Mouse (Mus musculus) layer of hippocampus, adult 8-10 months (tissue): ENCODE measurements at regions not wholly inside any gene's neighbourhood (a gene's known extent, or its start where the extent isn't known, plus 50 kb on each side); places are given as distances from the start of the nearest gene placed in this dataset.

Experiments used
- DNase-seq, 2 experiments: peaks; one replicate each; pipeline ENCODE4 v3.0.0; 2022; ENCODE audit warnings: low spot score in 2 of 2

DNA sequence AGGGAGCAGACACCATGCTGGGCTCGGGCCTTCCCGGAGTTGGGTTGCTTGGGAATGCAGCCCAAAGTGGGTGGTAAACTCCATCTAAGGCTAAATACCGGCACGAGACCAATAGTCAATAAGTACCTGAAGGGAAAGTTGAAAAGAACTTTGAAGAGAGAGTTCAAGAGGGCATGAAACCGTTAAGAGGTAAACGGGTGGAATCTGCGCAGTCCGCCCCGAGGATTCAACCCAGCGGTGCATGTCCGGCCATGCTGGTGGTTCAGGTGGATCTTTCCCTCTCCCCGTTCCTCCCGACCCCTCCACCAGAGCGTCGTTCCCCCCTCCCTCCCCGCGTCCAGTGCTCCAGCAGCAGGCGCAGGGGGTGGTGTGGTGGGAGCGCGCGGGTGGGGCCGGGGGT is 179.1 kb upstream of the Arhgef26 start:
- no peak for DNase-seq

DNA sequence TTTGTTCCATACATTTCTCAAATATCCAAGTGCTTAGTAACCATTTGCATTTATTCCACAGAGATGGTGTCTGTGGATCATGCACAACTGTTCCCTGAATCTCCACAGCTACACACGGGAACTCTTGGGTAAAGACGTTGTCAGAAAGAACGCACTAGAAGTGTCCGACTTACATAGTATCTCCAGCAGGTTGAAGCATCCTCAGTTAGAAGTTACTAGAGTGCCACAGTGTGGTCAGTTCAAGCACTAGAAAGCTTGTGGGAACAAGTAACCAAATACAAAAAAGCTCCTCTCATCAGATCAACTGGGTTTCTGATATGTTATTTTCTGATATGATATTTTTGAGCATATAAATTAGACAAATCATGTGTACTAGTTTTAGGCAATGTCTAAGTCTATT is 167.5 kb upstream of the Arhgef26 start:
- peak in 1 of 2 experiments; percentile 28 for DNase-seq

DNA sequence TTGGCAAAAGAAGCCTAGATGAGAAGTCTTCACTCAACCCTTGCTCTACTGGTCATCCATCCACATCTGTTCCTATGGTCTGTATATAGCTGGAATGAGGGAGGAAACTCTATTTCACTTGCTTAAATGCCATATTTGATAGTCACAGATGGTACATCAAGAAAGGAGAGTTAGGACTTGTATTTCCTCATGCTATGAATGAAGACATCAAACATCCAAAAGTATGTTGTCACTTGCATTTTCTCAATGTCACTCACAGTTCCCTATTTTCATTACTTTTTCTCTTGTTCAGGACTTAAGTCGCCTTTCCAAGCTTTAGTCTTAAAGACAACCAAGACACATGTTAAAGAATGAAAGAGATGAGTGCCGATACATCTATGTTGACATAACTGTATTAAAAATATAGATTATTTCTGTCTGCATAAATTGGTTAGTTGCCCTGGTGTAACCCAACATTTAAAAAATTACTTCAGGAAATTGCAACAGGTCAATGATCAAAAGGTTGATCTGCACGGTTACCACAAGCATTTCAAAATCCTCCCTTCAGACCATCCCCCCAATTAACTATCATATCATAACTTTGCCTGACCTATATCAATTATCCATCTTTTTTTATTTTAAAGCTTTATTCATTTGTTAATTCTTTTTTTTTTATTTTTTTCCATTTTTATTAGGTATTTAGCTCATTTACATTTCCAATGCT is 150.2 kb upstream of the Arhgef26 start:
- no peak for DNase-seq

DNA sequence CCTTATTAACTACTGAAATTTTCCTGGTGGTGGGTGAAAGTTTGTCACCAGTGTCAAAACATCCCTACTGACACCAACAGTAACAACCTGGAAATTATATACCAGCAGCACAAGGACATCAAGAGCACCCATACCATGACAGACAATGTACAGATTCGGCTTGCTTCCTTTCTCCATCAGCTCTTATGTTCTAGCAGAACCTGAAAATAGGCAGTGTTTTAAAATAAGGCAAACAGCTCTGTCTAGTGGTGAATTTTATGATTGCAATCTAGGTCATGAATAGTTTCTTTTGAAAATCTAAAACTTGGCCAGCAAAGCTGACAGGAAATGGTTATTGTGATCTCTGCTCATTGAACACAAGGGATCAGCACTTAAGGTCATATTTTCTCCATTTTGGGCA is 145.7 kb upstream of the Arhgef26 start:
- DNase-seq = no peak

DNA sequence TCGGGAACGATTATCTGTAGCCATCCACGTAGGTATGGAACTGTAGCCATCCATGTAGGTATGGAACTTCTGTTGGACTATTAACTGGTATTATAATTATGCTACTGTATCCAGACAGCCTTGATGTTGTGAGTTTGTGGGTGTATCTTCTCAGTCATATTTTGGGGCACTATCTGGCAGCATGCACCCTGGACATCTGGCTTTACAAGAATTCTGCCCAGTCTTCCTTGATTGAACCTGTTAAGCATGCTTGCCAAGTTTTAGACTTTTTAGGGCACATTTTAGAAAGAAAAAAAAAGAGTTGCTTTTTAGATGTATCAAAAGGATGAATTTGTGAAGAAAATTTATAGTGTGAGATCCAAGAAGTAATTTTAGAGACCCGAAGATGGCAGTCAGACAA is 143.7 kb upstream of the Arhgef26 start:
- DNase-seq = no peak

DNA sequence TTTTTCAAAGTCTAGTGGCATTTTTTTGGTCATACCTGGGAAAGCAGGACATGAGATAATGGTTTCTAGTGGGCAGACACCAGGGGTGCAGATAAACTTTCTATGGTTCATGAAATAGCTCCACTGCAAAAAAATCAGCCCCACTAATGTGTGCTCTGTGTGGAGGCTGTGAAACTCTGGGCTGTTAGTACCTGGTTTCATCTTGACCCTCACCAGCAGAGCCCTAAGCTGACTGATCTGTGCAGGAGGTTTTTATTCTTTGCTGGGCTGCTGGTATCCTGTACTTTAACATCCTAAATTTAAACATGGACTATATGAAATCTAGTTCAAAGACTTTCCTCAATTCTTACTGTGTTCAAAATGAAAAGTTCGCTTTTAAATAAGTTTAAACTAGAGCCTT is 141.5 kb upstream of the Arhgef26 start:
- DNase-seq = no peak

DNA sequence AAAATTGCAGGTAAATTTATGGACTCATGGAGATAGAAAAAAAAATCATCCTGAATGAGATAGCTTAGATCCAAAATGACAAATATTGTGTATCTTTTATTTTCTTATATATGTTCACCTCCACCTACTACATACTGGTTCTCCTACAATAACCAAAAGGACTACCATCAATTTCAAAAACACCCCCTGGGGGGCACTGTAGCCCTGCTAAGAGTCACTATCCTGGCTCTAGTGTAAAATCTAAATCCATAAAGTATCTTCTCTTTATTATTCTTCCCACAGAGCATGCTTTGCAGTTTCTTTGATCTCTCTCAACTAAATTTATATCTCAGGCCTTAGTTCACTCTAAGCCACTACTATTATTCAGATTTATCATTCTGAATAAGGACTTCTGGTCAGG is 122.3 kb upstream of the Arhgef26 start:
- DNase-seq = peak; percentile 32 to 72

DNA sequence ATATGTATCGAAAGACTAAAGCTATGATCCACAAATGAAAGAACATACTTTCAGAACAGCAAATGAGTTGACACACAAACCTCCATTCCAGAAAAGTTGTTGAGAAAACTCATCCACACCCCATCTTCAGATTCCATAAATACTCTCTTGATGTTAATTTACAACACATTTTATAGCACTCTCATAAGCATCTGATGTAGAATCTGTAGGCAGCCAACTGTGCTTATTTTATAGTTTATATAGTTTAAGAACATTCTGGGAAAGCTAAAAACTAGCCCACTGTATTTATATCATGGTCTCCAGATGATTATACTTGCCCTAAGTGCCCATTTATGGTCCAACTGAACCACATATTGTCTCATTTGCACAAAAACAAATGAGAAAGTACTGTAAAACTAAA is 120.8 kb upstream of the Arhgef26 start:
- no peak for DNase-seq

DNA sequence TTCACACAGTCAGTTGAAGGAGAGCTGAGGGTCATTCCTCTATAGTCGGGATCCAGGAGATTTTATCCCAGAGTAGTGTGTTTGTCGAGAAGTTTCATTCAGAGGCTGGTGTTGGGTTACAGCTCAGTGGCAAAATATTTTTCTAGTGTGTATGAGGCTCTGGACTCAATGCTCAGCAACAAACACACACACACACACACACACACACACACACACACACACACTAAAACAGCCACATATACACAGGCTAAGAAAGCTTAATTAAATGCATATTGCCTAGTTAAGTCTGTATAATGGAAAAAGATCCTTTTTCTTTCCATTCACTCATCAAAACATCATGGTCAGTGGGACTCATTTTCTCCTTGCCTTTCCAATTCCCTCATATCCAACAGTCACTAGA is 110.4 kb upstream of the Arhgef26 start:
- no peak for DNase-seq

DNA sequence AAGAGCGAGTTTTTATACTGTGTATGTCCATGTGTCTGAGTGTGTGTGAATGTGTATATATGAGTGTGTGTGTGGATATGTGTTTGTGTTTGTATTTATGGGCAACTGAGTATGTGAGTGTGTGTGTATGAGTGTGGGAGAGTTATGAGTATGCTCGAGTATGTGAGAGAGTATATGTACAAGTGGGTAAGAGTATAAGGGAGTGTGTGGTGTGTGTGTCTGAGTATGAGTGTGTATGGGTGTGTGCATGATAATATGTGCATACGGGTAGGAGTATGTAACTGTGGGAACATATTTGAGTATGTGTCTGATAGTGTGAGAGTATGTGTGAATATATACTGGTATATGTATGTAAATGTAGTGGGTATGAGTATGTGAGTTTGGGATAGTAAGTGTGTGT is 110.0 kb upstream of the Arhgef26 start:
- no peak for DNase-seq

DNA sequence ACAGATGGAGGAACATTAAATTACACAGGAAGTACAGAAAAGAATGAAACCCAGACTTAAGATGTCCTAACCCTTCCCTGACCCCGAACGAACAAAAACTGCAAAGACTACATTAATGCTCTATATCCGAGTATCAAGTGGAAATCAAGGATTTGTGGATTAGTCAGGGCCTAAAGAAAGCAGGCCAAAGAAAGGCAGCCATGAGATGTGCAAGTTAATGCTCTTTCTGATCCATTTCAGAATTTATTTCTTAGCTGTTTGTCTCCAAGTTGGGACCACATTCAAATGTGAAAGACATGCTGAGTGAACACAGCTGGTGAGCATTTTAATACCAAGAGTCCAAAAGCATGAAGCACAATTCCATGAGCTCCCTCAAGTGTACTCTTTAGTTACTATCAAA is 97.1 kb upstream of the Arhgef26 start:
- no peak for DNase-seq

DNA sequence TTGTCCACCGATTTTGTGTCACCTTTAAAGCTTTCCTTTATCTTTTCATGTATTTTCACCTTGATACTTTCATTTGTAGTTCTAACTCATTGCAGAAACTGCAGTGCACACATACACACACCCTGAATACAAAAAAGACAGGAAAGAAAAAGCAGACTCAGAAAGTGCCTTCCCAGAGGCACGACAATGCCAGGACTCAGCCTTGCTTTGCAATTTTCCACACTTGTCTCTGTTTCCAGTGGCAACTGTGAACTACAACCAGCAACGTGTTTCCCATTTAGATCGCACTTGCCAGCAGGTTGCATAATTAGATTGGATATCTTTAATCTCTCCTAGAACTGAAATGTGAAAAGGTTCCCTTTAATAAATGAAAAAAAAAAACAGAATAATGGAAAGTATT is 66.4 kb upstream of the Arhgef26 start:
- DNase-seq = peak; percentile 42 to 54

DNA sequence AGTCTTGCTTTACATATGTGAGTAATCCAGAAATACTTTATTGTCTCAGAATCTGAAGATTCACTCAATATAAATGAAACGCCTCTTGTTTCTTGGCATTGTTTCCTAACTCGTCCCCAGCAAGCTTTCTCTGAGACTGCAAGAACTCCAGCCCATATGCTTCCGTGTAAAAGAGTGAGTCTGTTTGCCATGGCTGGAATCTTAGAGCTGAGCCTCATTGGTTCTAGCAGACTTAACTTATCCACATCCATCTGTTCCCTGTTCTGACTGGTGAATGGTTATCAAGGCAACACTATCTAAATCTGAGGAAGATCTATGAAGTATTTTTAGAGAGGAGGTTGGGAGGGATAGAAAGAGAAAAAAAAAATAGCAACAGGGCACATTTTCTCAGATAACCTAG is 59.9 kb upstream of the Arhgef26 start:
- no peak for DNase-seq

DNA sequence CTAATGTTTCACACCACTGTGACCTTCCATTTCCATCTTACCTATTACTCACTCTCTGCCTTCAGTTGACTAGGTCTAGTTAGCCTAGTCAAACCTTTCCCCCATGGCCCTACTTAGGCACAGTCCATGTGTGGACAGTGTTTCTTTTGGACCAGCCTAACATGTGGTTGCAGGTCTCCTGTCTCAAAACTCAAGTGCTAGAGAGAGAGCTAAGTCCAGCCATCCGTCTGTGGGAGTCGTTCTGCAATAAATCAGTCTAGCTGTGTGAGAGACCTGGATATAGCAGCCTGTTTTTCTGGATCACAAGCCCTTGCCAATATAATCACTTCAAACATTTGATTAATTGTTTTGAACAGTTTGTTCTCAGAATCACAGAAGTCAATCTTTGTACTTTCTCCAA is 57.2 kb upstream of the Arhgef26 start:
- DNase-seq = no peak
